Mouse (Mus musculus) intestine, embryonic 16.5 days (tissue): Measurements from ENCODE around the gene Lclat1. TPM values are rescaled to one million over a fixed set of nuclear protein-coding genes. Genes with fewer than 3 reads are reported as not detected.

Experiments
- ATAC-seq: fragments of 200-750 bp; cut with Nextera tagmentation; 2 replicates; pipeline ENCODE4 v1.8.0; 2017; ENCODE audit warnings: moderate TSS enrichment, moderate library complexity
- H3K27ac ChIP-seq: fragments of 300-500 bp; sonication (generic); 2 replicates; pipeline ENCODE4 v1.5.1; 2014; ENCODE audit warnings: mild to moderate bottlenecking, low read length
- H3K27me3 ChIP-seq: fragments of 300-500 bp; sonication (generic); replicated peaks from 2 replicates; pipeline ENCODE4 v1.6.1; 2014; ENCODE audit warnings: low read length, control low read depth, mixed read lengths; ENCODE audit not compliant: control insufficient read depth, insufficient read depth
- H3K36me3 ChIP-seq: fragments of 300-500 bp; sonication (generic); 2 replicates; pipeline ENCODE4 v1.6.1; 2014; ENCODE audit warnings: low read length, control low read depth; ENCODE audit not compliant: control insufficient read depth, insufficient read depth
- H3K4me1 ChIP-seq: fragments of 300-500 bp; sonication (generic); 2 replicates; pipeline ENCODE4 v1.6.1; 2014; ENCODE audit warnings: low read length, control low read depth, mixed read lengths; ENCODE audit not compliant: control insufficient read depth, insufficient read depth
- H3K4me2 ChIP-seq: fragments of 300-500 bp; sonication (generic); 2 replicates; pipeline ENCODE4 v1.6.1; 2014; ENCODE audit warnings: low read depth, low read length, control low read depth
- H3K4me3 ChIP-seq: fragments of 300-500 bp; sonication (generic); 2 replicates; pipeline ENCODE4 v1.5.1; 2014; ENCODE audit warnings: mild to moderate bottlenecking, low read length
- H3K9ac ChIP-seq: fragments of 300-500 bp; sonication (generic); 2 replicates; pipeline ENCODE4 v1.6.1; 2014; ENCODE audit warnings: low read depth, low read length
- H3K9me3 ChIP-seq: fragments of 300-500 bp; sonication (generic); 2 replicates; pipeline ENCODE4 v1.6.1; 2016; ENCODE audit warnings: low read length, control low read depth; ENCODE audit not compliant: control insufficient read depth
- WGBS: fragments of 180-500 bp; shearing (Covaris S2); extraction: QIAGEN DNeasy Blood & Tissue Kit; methylation state at CpG from one replicate; pipeline ENCODE4 v1.1.7; 2014; 5-methylcytosine and 5-hydroxymethylcytosine counted together
- polyA plus RNA-seq: library from polyadenylated mRNA; unstranded; fragments of >200 nt; fragmentation: Nextera tagmentation; extraction: Ambion mirVana; gene quantifications from 2 replicates; pipeline ENCODE4 v1.2.1, GENCODE M21; 2015

Gene Lclat1
- polyA plus RNA-seq, result 31.6 and 42.0 TPM in 2 replicates

DNA sequence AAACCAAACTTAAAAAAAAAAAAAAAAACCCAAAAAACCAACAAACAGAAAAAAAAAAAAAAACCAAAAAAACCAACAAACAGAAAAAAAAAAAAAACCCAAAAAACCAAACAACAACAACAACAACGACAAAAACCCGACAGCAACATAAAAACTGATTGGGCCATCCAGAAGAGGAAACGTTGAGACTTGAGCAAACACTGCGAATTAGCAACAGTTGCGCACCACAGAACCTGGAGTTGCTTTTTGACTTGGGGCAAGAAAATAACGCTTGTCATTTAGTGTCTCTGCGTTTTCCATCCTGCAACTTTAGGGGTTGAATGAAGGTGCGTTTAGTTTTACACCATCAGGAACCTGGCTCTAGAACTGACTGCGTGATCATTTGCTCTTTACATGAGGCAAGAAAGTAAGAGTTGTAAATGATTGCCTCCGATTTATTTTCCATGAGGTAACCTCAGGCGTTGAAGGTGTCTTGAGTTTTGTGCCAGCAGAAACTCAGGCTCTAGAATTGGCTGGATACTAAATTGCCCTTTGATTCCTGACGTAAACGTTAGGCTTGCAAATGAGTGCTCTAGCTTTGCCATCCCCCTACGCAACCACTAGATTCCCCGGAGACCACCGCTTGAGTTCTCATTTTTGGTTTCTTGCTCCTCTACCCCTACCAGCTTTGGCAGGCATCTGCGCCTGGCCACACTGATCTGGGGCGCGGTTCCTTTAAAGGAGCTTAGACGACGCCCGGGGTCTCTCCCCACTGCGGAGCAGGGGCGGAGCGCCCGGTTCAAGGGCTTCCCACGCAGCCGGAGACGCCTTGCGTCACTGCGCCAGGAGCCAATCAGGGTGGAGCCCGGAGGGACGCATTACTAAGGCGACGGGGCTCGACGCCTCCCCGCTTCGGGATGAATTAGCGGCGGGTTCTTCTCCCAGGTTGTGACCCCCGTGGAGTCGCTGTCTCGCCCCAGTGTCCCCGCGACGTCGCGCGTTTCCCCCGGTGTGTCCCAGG lies at the start of gene Lclat1:
Lclat1 (plus strand) TSS at position 828 of the 1,000 bp plus-strand sequence.
- H3K4me3 ChIP-seq, result peak within 1 kb of the TSS; percentile 84
- H3K27ac ChIP-seq, result peak within 1 kb of the TSS; percentile 94
- no peaks in the 10 kb centered on the region for H3K9me3 ChIP-seq
- H3K4me2 ChIP-seq, result peak within 1 kb of the TSS; percentile 88
- peaks cover 6% of the 10 kb centered on the region; the same call in 1 of the 2 replicates for H3K4me1 ChIP-seq
- no peaks in the 10 kb centered on the region for H3K27me3 ChIP-seq
- H3K9ac ChIP-seq, result peak within 1 kb of the TSS; percentile 92
- WGBS, result 5% methylated on average over 51 of the region's 51 CpGs
- ATAC-seq, result peak; percentile 97
- no peaks in the 10 kb centered on the region for H3K36me3 ChIP-seq

DNA sequence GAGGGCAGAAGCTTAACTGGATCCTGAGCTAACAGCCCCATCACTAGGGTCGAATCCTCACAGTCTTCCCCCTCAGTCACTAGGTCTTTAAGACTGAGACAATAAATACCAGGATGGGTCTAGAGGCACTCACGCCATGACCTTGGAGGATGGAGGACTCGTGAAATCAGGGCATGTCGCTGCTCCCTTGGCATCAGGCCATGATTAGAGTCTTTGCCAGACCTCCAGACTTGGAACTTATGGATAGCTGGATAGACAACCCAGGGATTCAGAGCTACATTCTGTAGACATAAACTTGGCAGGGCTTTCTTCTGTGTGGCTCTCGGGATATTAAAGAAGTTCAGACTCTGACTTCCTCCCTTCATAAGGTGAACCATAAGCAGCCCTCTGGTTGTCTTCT lies 49.5 kb upstream of the Lclat1 start:
- no peaks in the 10 kb centered on the region for H3K9me3 ChIP-seq
- no peak overlapping the region for H3K27ac ChIP-seq
- H3K27me3 ChIP-seq, result no peaks in the 10 kb centered on the region
- 54% methylated on average over 5 of the region's 5 CpGs for WGBS
- H3K4me3 ChIP-seq, result no peak overlapping the region
- peaks cover 5% of the 10 kb centered on the region for H3K4me1 ChIP-seq
- ATAC-seq, result no peak
- no peaks in the 10 kb centered on the region for H3K36me3 ChIP-seq
- H3K9ac ChIP-seq, result no peak overlapping the region
- no peak overlapping the region for H3K4me2 ChIP-seq

DNA sequence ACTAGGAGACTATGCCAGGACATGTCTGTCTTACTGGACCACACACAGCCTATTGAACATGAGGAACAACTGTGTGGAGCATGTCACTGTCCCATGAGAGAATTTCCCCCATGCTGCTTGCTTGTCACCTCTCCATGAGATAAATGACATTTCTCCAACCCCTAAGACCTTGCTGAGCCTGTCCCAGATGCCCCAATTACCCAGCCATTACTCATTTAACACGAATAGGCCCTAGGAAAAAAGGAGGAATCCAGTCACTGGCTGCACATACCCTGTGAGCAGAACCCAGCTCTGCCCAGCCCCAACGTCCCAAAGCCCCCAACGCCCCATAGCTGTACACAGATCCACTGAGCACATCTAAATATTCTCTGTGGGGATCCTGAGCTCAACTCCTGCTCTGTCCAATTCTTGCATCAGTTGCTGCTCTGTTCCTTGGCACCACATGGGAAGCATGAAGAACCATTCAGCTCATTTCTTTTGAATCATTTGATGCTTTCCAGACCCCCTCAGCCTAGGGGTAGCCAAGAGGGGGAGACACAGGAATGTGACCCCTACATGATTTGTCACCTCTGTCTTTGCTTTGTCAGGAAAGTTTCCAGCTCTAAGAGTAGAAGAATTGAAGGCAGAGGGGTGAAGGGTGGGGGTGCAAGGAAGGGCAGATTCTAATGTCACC lies 47.4 kb upstream of the Lclat1 start:
- no peaks in the 10 kb centered on the region for H3K4me1 ChIP-seq
- no peak overlapping the region for H3K4me2 ChIP-seq
- H3K9ac ChIP-seq, result no peak overlapping the region
- peak; percentile 76 for ATAC-seq
- H3K27ac ChIP-seq, result peak overlapping the region; percentile 15; the same call in 1 of the 2 replicates
- H3K36me3 ChIP-seq, result no peaks in the 10 kb centered on the region
- WGBS, result 39% methylated on average over 3 of the region's 3 CpGs
- H3K27me3 ChIP-seq, result no peaks in the 10 kb centered on the region
- H3K4me3 ChIP-seq, result no peak overlapping the region
- H3K9me3 ChIP-seq, result no peaks in the 10 kb centered on the region

DNA sequence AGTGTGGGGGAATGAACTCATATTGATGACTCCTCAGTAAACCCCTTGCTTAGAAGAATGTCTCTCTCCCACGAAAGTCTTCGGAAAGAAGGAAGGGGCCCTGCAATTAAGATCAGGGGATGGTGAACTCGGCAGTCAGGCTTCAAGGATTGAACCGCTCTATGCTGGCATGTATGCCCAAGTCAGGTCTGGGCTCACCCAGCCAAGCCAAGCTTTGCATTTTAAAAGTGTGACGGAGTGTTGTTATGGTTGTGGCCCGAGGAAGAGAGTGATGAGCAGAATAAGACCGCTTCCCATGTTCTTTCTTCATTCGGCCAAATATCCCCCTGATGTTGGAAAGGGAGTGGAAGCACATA lies 46.9 kb upstream of the Lclat1 start:
- no peaks in the 10 kb centered on the region for H3K36me3 ChIP-seq
- H3K9ac ChIP-seq, result no peak overlapping the region
- WGBS, result 56% methylated on average over 8 of the region's 8 CpGs
- peak overlapping the region; percentile 26; the same call in 1 of the 2 replicates for H3K27ac ChIP-seq
- H3K4me1 ChIP-seq, result no peaks in the 10 kb centered on the region
- H3K27me3 ChIP-seq, result no peaks in the 10 kb centered on the region
- ATAC-seq, result no peak
- H3K9me3 ChIP-seq, result no peaks in the 10 kb centered on the region
- H3K4me2 ChIP-seq, result no peak overlapping the region
- no peak overlapping the region for H3K4me3 ChIP-seq

DNA sequence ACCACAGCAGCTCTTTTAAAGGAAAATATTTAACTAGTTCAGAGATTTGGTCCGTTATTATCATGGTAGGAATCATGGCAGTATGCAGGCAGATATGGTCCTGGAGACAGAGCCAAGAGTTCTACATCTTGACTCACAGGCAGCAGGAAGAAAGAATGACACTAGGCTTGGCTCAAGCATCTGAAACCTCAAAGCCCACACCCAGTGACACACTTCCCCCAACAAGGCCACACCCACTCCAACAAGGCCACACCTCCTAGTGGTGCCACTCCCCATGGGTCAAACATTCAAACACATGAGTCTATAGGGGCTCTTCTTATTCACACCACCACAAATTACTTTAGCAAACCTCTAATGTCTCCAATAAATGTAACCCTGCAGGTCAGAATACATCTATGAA lies 45.1 kb upstream of the Lclat1 start:
- no peaks in the 10 kb centered on the region for H3K27me3 ChIP-seq
- WGBS, result 83% methylated on average over 1 of the region's 1 CpGs
- no peak overlapping the region for H3K4me3 ChIP-seq
- no peak for ATAC-seq
- H3K4me1 ChIP-seq, result peaks cover 13% of the 10 kb centered on the region
- no peaks in the 10 kb centered on the region for H3K9me3 ChIP-seq
- no peak overlapping the region for H3K9ac ChIP-seq
- H3K4me2 ChIP-seq, result no peak overlapping the region
- no peaks in the 10 kb centered on the region for H3K36me3 ChIP-seq
- no peak overlapping the region for H3K27ac ChIP-seq

DNA sequence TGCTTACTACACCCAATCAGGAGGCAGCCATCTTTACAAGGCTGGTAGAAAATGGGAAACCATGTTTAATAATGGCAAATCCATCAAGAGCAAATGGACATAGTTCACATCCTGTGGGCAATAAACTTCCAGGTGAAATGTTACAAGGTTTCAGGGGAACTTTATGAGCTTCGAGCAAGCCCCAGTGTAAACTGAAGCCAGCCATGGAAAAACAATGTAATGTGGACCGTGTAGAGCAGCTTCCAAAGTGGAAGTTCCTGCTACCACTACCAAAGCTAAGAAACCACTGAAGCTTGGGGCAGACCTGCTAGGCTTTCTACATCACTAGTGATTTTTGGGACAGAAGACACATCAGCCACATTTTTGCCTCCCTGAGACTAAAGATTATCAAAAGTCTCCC lies 44.5 kb upstream of the Lclat1 start:
- H3K4me2 ChIP-seq, result no peak overlapping the region
- H3K27ac ChIP-seq, result no peak overlapping the region
- H3K4me1 ChIP-seq, result peaks cover 18% of the 10 kb centered on the region
- WGBS, result 61% methylated on average over 2 of the region's 2 CpGs
- no peak overlapping the region for H3K4me3 ChIP-seq
- no peak overlapping the region for H3K9ac ChIP-seq
- H3K27me3 ChIP-seq, result no peaks in the 10 kb centered on the region
- H3K9me3 ChIP-seq, result no peaks in the 10 kb centered on the region
- H3K36me3 ChIP-seq, result no peaks in the 10 kb centered on the region
- ATAC-seq, result no peak

DNA sequence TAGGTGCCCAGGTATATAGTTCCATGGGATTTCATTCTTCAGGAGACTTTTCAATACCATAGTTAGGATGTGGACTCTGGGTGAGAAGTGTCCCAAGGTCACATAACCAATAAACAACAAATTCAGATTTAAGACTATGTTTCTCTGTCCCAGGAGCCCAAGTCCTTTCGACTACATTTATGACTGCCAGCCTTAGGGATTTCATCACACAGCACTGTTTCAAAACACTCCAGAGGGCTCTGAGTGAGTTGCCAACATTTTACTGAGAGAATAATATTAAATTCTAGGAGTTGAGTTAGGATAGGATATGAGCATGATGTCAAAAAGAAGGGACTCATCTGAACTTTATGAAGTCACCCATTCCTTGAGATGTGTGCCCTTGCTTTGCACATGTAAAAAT lies 44.0 kb upstream of the Lclat1 start:
- no peak overlapping the region for H3K4me2 ChIP-seq
- H3K27ac ChIP-seq, result no peak overlapping the region
- H3K9me3 ChIP-seq, result no peaks in the 10 kb centered on the region
- no peak overlapping the region for H3K4me3 ChIP-seq
- peaks cover 20% of the 10 kb centered on the region for H3K4me1 ChIP-seq
- no peak for ATAC-seq
- H3K9ac ChIP-seq, result no peak overlapping the region
- no peaks in the 10 kb centered on the region for H3K27me3 ChIP-seq
- 73% methylated on average over 1 of the region's 1 CpGs for WGBS
- no peaks in the 10 kb centered on the region for H3K36me3 ChIP-seq

DNA sequence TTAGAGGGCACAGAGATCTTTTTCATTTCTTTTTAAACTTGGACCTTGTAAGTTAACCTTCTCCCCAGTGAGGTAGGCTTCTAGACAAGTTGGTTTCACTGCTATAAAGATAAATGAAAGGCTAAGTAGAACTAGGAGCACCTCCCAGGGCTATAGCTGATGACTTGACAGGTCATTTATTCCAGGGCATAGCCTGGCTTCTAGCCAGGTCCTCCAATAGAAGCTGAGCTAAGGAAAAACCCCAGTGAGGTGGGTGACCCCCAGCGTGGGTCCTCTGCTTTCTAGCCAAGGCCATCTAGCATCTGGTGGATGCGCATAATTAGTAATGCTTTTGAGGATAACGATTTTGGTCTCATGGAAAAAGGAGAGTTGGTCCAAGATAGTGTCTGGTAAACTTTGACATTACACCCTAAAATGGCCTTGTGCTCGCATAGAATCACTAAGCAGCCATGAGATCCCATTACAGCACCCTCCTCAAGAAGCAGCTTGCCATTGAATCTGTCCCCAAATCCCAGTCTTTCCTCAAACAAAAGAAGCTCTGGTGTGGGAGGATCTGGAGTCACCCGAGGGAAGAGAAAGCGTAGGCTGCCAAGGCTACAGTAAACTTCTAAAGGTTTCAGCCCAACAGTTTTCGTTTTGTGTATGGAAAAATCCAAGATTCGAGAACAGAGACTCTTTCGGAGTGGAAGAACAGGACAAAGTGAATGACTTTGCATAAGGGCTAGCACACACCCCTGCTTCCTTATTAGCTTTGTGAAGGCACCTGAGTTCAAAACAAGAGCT lies 41.2 kb upstream of the Lclat1 start:
- Histone ChIP-seq H3K9me3 (no peaks in the 10 kb centered on the region), H3K9ac (no peak overlapping the region), H3K27ac (peak overlapping the region; percentile 60), H3K4me1 (peaks cover 23% of the 10 kb centered on the region), H3K36me3 (no peaks in the 10 kb centered on the region), H3K27me3 (no peaks in the 10 kb centered on the region), H3K4me2 (no peak overlapping the region), H3K4me3 (no peak overlapping the region)
- WGBS, result 67% methylated on average over 9 of the region's 9 CpGs
- no peak for ATAC-seq

DNA sequence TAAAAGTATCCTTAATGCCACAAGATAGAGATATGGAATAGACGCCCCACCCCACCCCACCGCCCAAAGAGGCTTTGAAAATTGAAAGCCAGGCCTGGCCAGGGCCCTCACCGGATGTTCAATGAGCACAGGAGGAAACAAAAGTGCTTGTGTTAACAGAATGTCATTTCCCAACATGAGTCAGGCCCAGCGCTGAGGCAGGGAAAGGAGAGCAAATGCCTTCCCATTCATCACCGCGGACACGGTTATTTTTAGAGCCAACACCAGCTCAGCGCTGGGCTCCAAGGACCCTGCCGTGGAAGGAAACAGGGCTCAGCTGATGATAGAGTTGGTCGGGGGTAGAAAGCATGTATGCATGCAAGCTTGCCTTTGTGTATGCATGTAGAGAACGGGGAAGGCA lies 40.4 kb upstream of the Lclat1 start:
- H3K36me3 ChIP-seq, result no peaks in the 10 kb centered on the region
- no peak overlapping the region for H3K9ac ChIP-seq
- WGBS, result 30% methylated on average over 11 of the region's 11 CpGs
- H3K27me3 ChIP-seq, result no peaks in the 10 kb centered on the region
- peak overlapping the region; percentile 60 for H3K27ac ChIP-seq
- peaks cover 24% of the 10 kb centered on the region for H3K4me1 ChIP-seq
- no peaks in the 10 kb centered on the region for H3K9me3 ChIP-seq
- H3K4me2 ChIP-seq, result no peak overlapping the region
- no peak overlapping the region for H3K4me3 ChIP-seq
- ATAC-seq, result peak; percentile 32; the same call in 1 of the 2 replicates
